Mouse (Mus musculus): Measurements from ENCODE around the gene Atp1b3. TPM values are rescaled to one million over a fixed set of nuclear protein-coding genes. Genes with fewer than 3 reads are reported as not detected.

Gene Atp1b3
- total RNA-seq, 2 experiments from 2014 or later, result 62.6 to 64.3 TPM

DNA sequence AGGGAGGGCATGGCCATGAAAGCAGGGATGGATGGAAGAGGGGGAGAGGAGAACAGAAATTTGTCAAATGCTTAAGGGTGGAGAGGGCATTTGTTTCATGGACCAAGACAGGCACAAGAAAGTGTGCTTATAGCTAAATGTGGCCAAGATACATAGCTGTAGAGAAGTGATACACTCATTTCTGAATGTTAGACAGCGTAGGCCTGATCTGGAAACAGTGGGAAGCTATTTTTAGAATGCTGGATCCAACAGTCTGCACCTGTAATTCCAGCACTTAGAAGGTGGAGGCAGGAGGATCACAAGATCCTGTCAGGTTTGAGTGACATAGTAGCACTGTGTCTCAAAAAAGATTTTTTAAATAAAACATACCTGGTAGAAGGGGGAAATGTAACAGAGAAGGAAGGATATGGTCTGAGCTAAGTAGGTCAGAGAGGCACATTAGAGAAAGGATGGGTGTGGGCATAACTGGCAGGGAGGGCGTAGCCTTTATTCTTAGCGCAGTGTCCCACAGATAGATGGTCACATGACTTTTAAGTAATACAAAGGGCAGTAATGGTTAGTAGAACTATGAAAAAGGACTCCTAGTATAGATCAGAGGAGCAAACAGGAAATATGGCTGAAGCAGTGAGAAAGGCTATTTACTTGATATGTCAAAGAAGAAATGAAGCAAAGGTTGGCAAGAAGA is 64.8 kb downstream of the Atp1b3 start:
- ATAC-seq (replicated peaks; ENCODE audit: low FRiP score, poor library complexity, severe bottlenecking), result no peak

DNA sequence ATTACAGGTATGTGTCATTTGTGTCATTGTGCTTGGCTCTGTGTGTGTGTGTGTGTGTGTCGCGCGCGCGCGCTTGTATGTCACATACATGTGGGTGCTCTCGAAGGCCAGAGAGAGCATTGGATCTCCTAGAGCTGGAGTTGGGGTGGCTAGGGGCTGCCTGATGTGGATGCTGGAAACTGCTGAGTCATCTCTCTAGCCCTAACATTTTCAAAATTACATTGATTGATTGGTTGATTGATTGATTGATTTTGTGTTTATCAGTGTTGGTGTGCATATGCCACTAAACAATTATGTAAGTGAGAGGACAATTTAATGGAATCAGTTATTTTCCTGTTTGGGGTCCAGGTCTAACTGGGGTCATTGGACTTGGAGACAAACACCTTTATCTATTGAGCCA is 72.1 kb downstream of the Atp1b3 start:
- no peak for ATAC-seq (replicated peaks; ENCODE audit: low FRiP score, poor library complexity, severe bottlenecking)

DNA sequence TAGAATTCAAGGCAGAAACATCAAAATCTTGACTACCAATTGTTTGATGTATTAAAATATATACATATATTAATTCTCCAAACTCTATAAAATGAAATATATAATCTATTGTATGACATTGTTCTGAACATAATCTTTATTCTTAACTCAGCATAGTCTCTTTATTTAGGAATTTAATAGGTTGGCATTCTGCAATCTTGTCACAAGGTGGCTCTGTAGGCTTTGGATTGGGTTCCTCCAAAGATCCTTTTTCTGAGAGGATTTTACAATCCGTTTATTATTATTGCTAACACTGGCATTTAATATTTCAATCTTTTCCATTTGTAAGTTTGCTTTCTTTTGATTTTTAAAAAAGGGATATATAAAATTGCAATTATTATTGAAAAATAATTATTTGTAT is 79.3 kb downstream of the Atp1b3 start:
- ATAC-seq (replicated peaks; ENCODE audit: low FRiP score, poor library complexity, severe bottlenecking), result no peak

Other genes with a start within 250 kb of the Atp1b3 start
- 0.42 and 3.1 TPM in 2 replicates for gene Gk5, start 245.1 kb downstream of the Atp1b3 start, total RNA-seq (2015; ENCODE audit: low replicate concordance)
- 0.84 and 2.4 TPM in 2 replicates for gene Gk5, start 245.1 kb downstream of the Atp1b3 start, total RNA-seq (2017; ENCODE audit: low replicate concordance)
- gene Tfdp2, start 168.2 kb downstream of the Atp1b3 start, total RNA-seq (2015; ENCODE audit: low replicate concordance), result 860 and 983 TPM in 2 replicates
- 1,841 and 1,979 TPM in 2 replicates for gene Tfdp2, start 168.2 kb downstream of the Atp1b3 start, total RNA-seq (2017; ENCODE audit: low replicate concordance)
- gene Rnf7, start 114.2 kb upstream of the Atp1b3 start, total RNA-seq (2015; ENCODE audit: low replicate concordance), result 30.1 and 58.8 TPM in 2 replicates
- 10.6 and 18.3 TPM in 2 replicates for gene Rnf7, start 114.2 kb upstream of the Atp1b3 start, total RNA-seq (2017; ENCODE audit: low replicate concordance)
- gene Gm28729, start 160.8 kb upstream of the Atp1b3 start, total RNA-seq (2015; ENCODE audit: low replicate concordance), result not detected in 2 replicates
- not detected in 2 replicates for gene Gm28729, start 160.8 kb upstream of the Atp1b3 start, total RNA-seq (2017; ENCODE audit: low replicate concordance)

All from erythroblast, adult 5-6 weeks (primary cell).